Mouse (Mus musculus): ENCODE results near the gene Mast3. TPM values are rescaled to one million over a fixed set of nuclear protein-coding genes. Genes with fewer than 3 reads are reported as not detected.

Mast3 gene
- polyA plus RNA-seq, 1 experiment from 2014 or later: 5.6 TPM

GRCm38 (mm10) chr8:70773410-70773809, 31.4 kb downstream of the Mast3 start:
- Histone ChIP-seq H3K27ac (replicated peaks) (peak overlapping the region; percentile 54; the same call in 1 of the 2 replicates), H3K4me2 (peak overlapping the region; percentile 11; the same call in 1 of the 2 replicates), H3K4me3 (peak overlapping the region; percentile 4; the same call in 1 of the 2 replicates), H3K9ac (peak overlapping the region; percentile 99), H3K36me3 (peaks cover 66% of the 10 kb centered on the region), H3K4me1 (peaks cover 45% of the 10 kb centered on the region), H3K27me3 (replicated peaks) (no peaks in the 10 kb centered on the region), H3K9me3 (no peaks in the 10 kb centered on the region)
- no peak for ATAC-seq (ENCODE audit: extremely low read depth, insufficient number of reproducible peaks, low FRiP score, low TSS enrichment)
- 78% methylated on average over 5 of the region's 5 CpGs for WGBS

- H3K36me3 ChIP-seq: peaks cover 66% of the 10 kb centered on the region
- H3K27ac ChIP-seq (replicated peaks): no peak overlapping the region
- no peak overlapping the region for H3K4me3 ChIP-seq
- H3K27me3 ChIP-seq (replicated peaks): no peaks in the 10 kb centered on the region; the same call in 1 of the 2 replicates
- 0 out of 2 replicates have a peak overlapping the region, but pooled peaks have one; percentile 99 for H3K9ac ChIP-seq
- no peak overlapping the region for H3K4me2 ChIP-seq
- 78% methylated on average over 9 of the region's 9 CpGs for WGBS
- ATAC-seq (ENCODE audit: extremely low read depth, insufficient number of reproducible peaks, low FRiP score, low TSS enrichment): no peak
- peaks cover 39% of the 10 kb centered on the region for H3K4me1 ChIP-seq
- no peaks in the 10 kb centered on the region for H3K9me3 ChIP-seq
Observed at GRCm38 (mm10) chr8:70772890-70773289, 32.0 kb downstream of the Mast3 start.

GRCm38 (mm10) chr8:70772075-70772474, 32.8 kb downstream of the Mast3 start:
- H3K9me3 ChIP-seq: no peaks in the 10 kb centered on the region
- peaks cover 35% of the 10 kb centered on the region for H3K4me1 ChIP-seq
- 0 out of 2 replicates have a peak overlapping the region, but pooled peaks have one; percentile 10 for H3K9ac ChIP-seq
- H3K36me3 ChIP-seq: peaks cover 72% of the 10 kb centered on the region
- H3K4me3 ChIP-seq: no peak overlapping the region
- 92% methylated on average over 13 of the region's 13 CpGs for WGBS
- H3K27ac ChIP-seq (replicated peaks): no peak overlapping the region
- H3K27me3 ChIP-seq (replicated peaks): peaks cover 6% of the 10 kb centered on the region; the same call in 1 of the 2 replicates
- ATAC-seq (ENCODE audit: extremely low read depth, insufficient number of reproducible peaks, low FRiP score, low TSS enrichment): no peak
- no peak overlapping the region for H3K4me2 ChIP-seq

GRCm38 (mm10) chr8:70771217-70771616, 33.6 kb downstream of the Mast3 start:
- ATAC-seq (ENCODE audit: extremely low read depth, insufficient number of reproducible peaks, low FRiP score, low TSS enrichment): no peak
- H3K36me3 ChIP-seq: peaks cover 72% of the 10 kb centered on the region
- H3K4me2 ChIP-seq: no peak overlapping the region
- no peaks in the 10 kb centered on the region for H3K9me3 ChIP-seq
- 79% methylated on average over 7 of the region's 7 CpGs for WGBS
- H3K27ac ChIP-seq (replicated peaks): no peak overlapping the region
- H3K9ac ChIP-seq: no peak overlapping the region
- H3K27me3 ChIP-seq (replicated peaks): peaks cover 6% of the 10 kb centered on the region; the same call in 1 of the 2 replicates
- peaks cover 44% of the 10 kb centered on the region for H3K4me1 ChIP-seq
- H3K4me3 ChIP-seq: no peak overlapping the region

- H3K4me3 ChIP-seq: no peak overlapping the region
- ATAC-seq (ENCODE audit: extremely low read depth, insufficient number of reproducible peaks, low FRiP score, low TSS enrichment): no peak
- H3K9me3 ChIP-seq: no peaks in the 10 kb centered on the region
- peaks cover 6% of the 10 kb centered on the region; the same call in 1 of the 2 replicates for H3K27me3 ChIP-seq (replicated peaks)
- no peak overlapping the region for H3K9ac ChIP-seq
- peaks cover 72% of the 10 kb centered on the region for H3K36me3 ChIP-seq
- no peak overlapping the region for H3K27ac ChIP-seq (replicated peaks)
- WGBS: 93% methylated on average over 13 of the region's 13 CpGs
- H3K4me2 ChIP-seq: no peak overlapping the region
- peaks cover 45% of the 10 kb centered on the region for H3K4me1 ChIP-seq
Observed at GRCm38 (mm10) chr8:70770748-70771147, 34.1 kb downstream of the Mast3 start.

GRCm38 (mm10) chr8:70769858-70770257, 35.0 kb downstream of the Mast3 start:
- no peak overlapping the region for H3K9ac ChIP-seq
- H3K4me2 ChIP-seq: no peak overlapping the region
- WGBS: 67% methylated on average over 12 of the region's 12 CpGs
- H3K4me3 ChIP-seq: no peak overlapping the region
- peaks cover 70% of the 10 kb centered on the region for H3K36me3 ChIP-seq
- no peak for ATAC-seq (ENCODE audit: extremely low read depth, insufficient number of reproducible peaks, low FRiP score, low TSS enrichment)
- no peaks in the 10 kb centered on the region for H3K9me3 ChIP-seq
- H3K4me1 ChIP-seq: peaks cover 45% of the 10 kb centered on the region
- no peak overlapping the region for H3K27ac ChIP-seq (replicated peaks)
- H3K27me3 ChIP-seq (replicated peaks): peaks cover 6% of the 10 kb centered on the region; the same call in 1 of the 2 replicates

GRCm38 (mm10) chr8:70769359-70769758, 35.5 kb downstream of the Mast3 start:
- Histone ChIP-seq H3K4me1 (peaks cover 40% of the 10 kb centered on the region), H3K9me3 (no peaks in the 10 kb centered on the region), H3K27ac (replicated peaks) (no peak overlapping the region), H3K27me3 (replicated peaks) (peaks cover 6% of the 10 kb centered on the region; the same call in 1 of the 2 replicates), H3K9ac (no peak overlapping the region), H3K4me2 (no peak overlapping the region), H3K4me3 (no peak overlapping the region), H3K36me3 (peaks cover 65% of the 10 kb centered on the region)
- WGBS: 5% methylated on average over 26 of the region's 26 CpGs
- ATAC-seq (ENCODE audit: extremely low read depth, insufficient number of reproducible peaks, low FRiP score, low TSS enrichment): no peak

GRCm38 (mm10) chr8:70768956-70769355, 35.9 kb downstream of the Mast3 start:
- Histone ChIP-seq H3K9ac (no peak overlapping the region), H3K27ac (replicated peaks) (no peak overlapping the region), H3K27me3 (replicated peaks) (peaks cover 6% of the 10 kb centered on the region; the same call in 1 of the 2 replicates), H3K4me2 (no peak overlapping the region), H3K4me3 (no peak overlapping the region), H3K36me3 (peaks cover 61% of the 10 kb centered on the region), H3K9me3 (no peaks in the 10 kb centered on the region), H3K4me1 (peaks cover 36% of the 10 kb centered on the region)
- WGBS: 76% methylated on average over 16 of the region's 16 CpGs
- no peak for ATAC-seq (ENCODE audit: extremely low read depth, insufficient number of reproducible peaks, low FRiP score, low TSS enrichment)

GRCm38 (mm10) chr8:70768231-70768776, 36.5 kb downstream of the Mast3 start:
- no peak overlapping the region for H3K9ac ChIP-seq
- no peak overlapping the region for H3K4me2 ChIP-seq
- no peak overlapping the region for H3K27ac ChIP-seq (replicated peaks)
- peaks cover 61% of the 10 kb centered on the region for H3K36me3 ChIP-seq
- H3K4me3 ChIP-seq: no peak overlapping the region
- peaks cover 6% of the 10 kb centered on the region; the same call in 1 of the 2 replicates for H3K27me3 ChIP-seq (replicated peaks)
- H3K4me1 ChIP-seq: peaks cover 30% of the 10 kb centered on the region
- H3K9me3 ChIP-seq: no peaks in the 10 kb centered on the region
- no peak for ATAC-seq (ENCODE audit: extremely low read depth, insufficient number of reproducible peaks, low FRiP score, low TSS enrichment)
- 91% methylated on average over 32 of the region's 32 CpGs for WGBS

GRCm38 (mm10) chr8:70767503-70767902, 37.4 kb downstream of the Mast3 start:
- H3K27me3 ChIP-seq (replicated peaks): peaks cover 6% of the 10 kb centered on the region; the same call in 1 of the 2 replicates
- no peak overlapping the region for H3K4me2 ChIP-seq
- no peak overlapping the region for H3K4me3 ChIP-seq
- H3K27ac ChIP-seq (replicated peaks): no peak overlapping the region
- no peaks in the 10 kb centered on the region for H3K9me3 ChIP-seq
- H3K9ac ChIP-seq: peak overlapping the region; percentile 82; the same call in 1 of the 2 replicates
- ATAC-seq (ENCODE audit: extremely low read depth, insufficient number of reproducible peaks, low FRiP score, low TSS enrichment): no peak
- 80% methylated on average over 6 of the region's 6 CpGs for WGBS
- peaks cover 57% of the 10 kb centered on the region for H3K36me3 ChIP-seq
- H3K4me1 ChIP-seq: peaks cover 22% of the 10 kb centered on the region

GRCm38 (mm10) chr8:70766571-70767440, 38.0 kb downstream of the Mast3 start:
- peak overlapping the region; percentile 34 for H3K27ac ChIP-seq (replicated peaks)

More at GRCm38 (mm10) chr8:70766571-70767440, 38.0 kb downstream of the Mast3 start:
- ATAC-seq (ENCODE audit: extremely low read depth, insufficient number of reproducible peaks, low FRiP score, low TSS enrichment): peak; percentile 40; the same call in 1 of the 2 replicates
- Histone ChIP-seq H3K9ac (peak overlapping the region; percentile 82), H3K4me3 (peak overlapping the region; percentile 56), H3K27me3 (replicated peaks) (peaks cover 6% of the 10 kb centered on the region; the same call in 1 of the 2 replicates), H3K36me3 (peaks cover 50% of the 10 kb centered on the region), H3K4me2 (peak overlapping the region; percentile 91), H3K4me1 (peaks cover 22% of the 10 kb centered on the region), H3K9me3 (no peaks in the 10 kb centered on the region)
- 8% methylated on average over 21 of the region's 21 CpGs for WGBS

Measured in heart, embryonic 13.5 days (tissue).